Mouse (Mus musculus) embryonic facial prominence, embryonic 12.5 days (tissue): ENCODE results near the gene Gimap8. TPM values are rescaled to one million over a fixed set of nuclear protein-coding genes. Genes with fewer than 3 reads are reported as not detected.
"Not testable (repeated sequence)": the region's sequence is repeated elsewhere in the genome, so short reads cannot be mapped to it uniquely, and the experiment has no call there.

Source experiments
- ATAC-seq: fragments of 200-750 bp; cut with Nextera tagmentation; 2 replicates; pipeline ENCODE4 v1.8.0; 2017; ENCODE audit not compliant: insufficient number of reproducible peaks, insufficient read depth, low FRiP score, low TSS enrichment
- H3K27ac ChIP-seq: fragments of 300-500 bp; sonication (generic); 2 replicates; pipeline ENCODE4 v1.5.1; 2016; ENCODE audit warnings: mild to moderate bottlenecking
- H3K27me3 ChIP-seq: fragments of 300-500 bp; sonication (generic); 2 replicates; pipeline ENCODE4 v1.6.1; 2016; ENCODE audit warnings: mild to moderate bottlenecking, moderate library complexity
- H3K36me3 ChIP-seq: fragments of 300-500 bp; sonication (generic); 2 replicates; pipeline ENCODE4 v1.6.1; 2016; ENCODE audit warnings: mild to moderate bottlenecking
- H3K4me1 ChIP-seq: fragments of 300-500 bp; sonication (generic); 2 replicates; pipeline ENCODE4 v1.6.1; 2016
- H3K4me2 ChIP-seq: fragments of 300-500 bp; sonication (generic); replicated peaks from 2 replicates; pipeline ENCODE4 v1.6.1; 2016; ENCODE audit warnings: mild to moderate bottlenecking, moderate library complexity
- H3K4me3 ChIP-seq: fragments of 300-500 bp; sonication (generic); 2 replicates; pipeline ENCODE4 v1.5.1; 2016; ENCODE audit warnings: mild to moderate bottlenecking
- H3K9ac ChIP-seq: fragments of 300-500 bp; sonication (generic); 2 replicates; pipeline ENCODE4 v1.6.1; 2016; ENCODE audit warnings: mild to moderate bottlenecking, moderate library complexity
- H3K9me3 ChIP-seq: fragments of 300-500 bp; sonication (generic); 2 replicates; pipeline ENCODE4 v1.6.1; 2016; ENCODE audit warnings: mild to moderate bottlenecking, moderate library complexity
- WGBS: fragments of 180-500 bp; shearing (Covaris S2); methylation state at CpG from one replicate; pipeline ENCODE4 v1.1.7; 2016; 5-methylcytosine and 5-hydroxymethylcytosine counted together
- polyA plus RNA-seq: library from polyadenylated mRNA; unstranded; fragments of >200 nt; fragmentation: Nextera tagmentation; extraction: Ambion mirVana; gene quantifications from 2 replicates; pipeline ENCODE4 v1.2.1, GENCODE M21; 2016

Gimap8 gene
- polyA plus RNA-seq, result 0.36 and 0.74 TPM in 2 replicates

GRCm38 (mm10) chr6:48646995-48647394 is at the start of gene Gimap8:
Gene Gimap8, plus strand, starts transcription at chr6:48647234.
- ATAC-seq, result no peak
- 44% methylated on average over 3 of the region's 3 CpGs for WGBS
- H3K4me1 ChIP-seq, result no peaks in the 10 kb centered on the region
- no peak within 1 kb of the TSS for H3K27ac ChIP-seq
- no peak within 1 kb of the TSS for H3K4me2 ChIP-seq
- no peaks in the 10 kb centered on the region for H3K27me3 ChIP-seq
- H3K9me3 ChIP-seq, result no peaks in the 10 kb centered on the region
- H3K36me3 ChIP-seq, result no peaks in the 10 kb centered on the region
- no peak within 1 kb of the TSS for H3K9ac ChIP-seq
- no peak within 1 kb of the TSS for H3K4me3 ChIP-seq

GRCm38 (mm10) chr6:48600594-48600993 is 46.4 kb upstream of the Gimap8 start:
- ATAC-seq, result no peak
- no peak overlapping the region for H3K9ac ChIP-seq
- no peaks in the 10 kb centered on the region for H3K27me3 ChIP-seq
- H3K4me3 ChIP-seq, result no peak overlapping the region
- H3K4me2 ChIP-seq, result no peak overlapping the region
- peaks cover 47% of the 10 kb centered on the region for H3K36me3 ChIP-seq
- H3K27ac ChIP-seq, result no peak overlapping the region
- 86% methylated on average over 1 of the region's 1 CpGs for WGBS
- H3K9me3 ChIP-seq, result peaks cover 29% of the 10 kb centered on the region
- peaks cover 5% of the 10 kb centered on the region; the same call in 1 of the 2 replicates for H3K4me1 ChIP-seq

- no peaks in the 10 kb centered on the region for H3K27me3 ChIP-seq
- H3K4me3 ChIP-seq, result peak within 1 kb of the TSS; percentile 60
- peaks cover 5% of the 10 kb centered on the region; the same call in 1 of the 2 replicates for H3K4me1 ChIP-seq
- ATAC-seq, result peak; percentile 98
- peak within 1 kb of the TSS; percentile 71 for H3K27ac ChIP-seq
- H3K9me3 ChIP-seq, result peaks cover 21% of the 10 kb centered on the region
- H3K36me3 ChIP-seq, result peaks cover 38% of the 10 kb centered on the region
- peak within 1 kb of the TSS; percentile 81 for H3K4me2 ChIP-seq
- peak within 1 kb of the TSS; percentile 72 for H3K9ac ChIP-seq
- 6% methylated on average over 42 of the region's 42 CpGs for WGBS
Observed at GRCm38 (mm10) chr6:48601271-48602079, 45.6 kb upstream of the Gimap8 start, which contains the start of gene Zfp775. Gene Zfp775, plus strand, starts transcription at chr6:48602063.

GRCm38 (mm10) chr6:48602080-48602741 is 44.8 kb upstream of the Gimap8 start:
- Histone ChIP-seq H3K4me1 (peaks cover 5% of the 10 kb centered on the region; the same call in 1 of the 2 replicates), H3K36me3 (peaks cover 31% of the 10 kb centered on the region), H3K9me3 (peaks cover 14% of the 10 kb centered on the region), H3K4me3 (peak overlapping the region; percentile 60), H3K9ac (peak overlapping the region; percentile 72), H3K27ac (peak overlapping the region; percentile 52), H3K4me2 (peak overlapping the region; percentile 81), H3K27me3 (no peaks in the 10 kb centered on the region)
- peak; percentile 73 for ATAC-seq
- WGBS, result 4% methylated on average over 28 of the region's 28 CpGs

- ATAC-seq, result no peak
- Histone ChIP-seq H3K9me3 (no peaks in the 10 kb centered on the region), H3K4me3 (no peak overlapping the region), H3K27me3 (no peaks in the 10 kb centered on the region), H3K4me1 (no peaks in the 10 kb centered on the region), H3K4me2 (no peak overlapping the region), H3K36me3 (0 out of 2 replicates have a peak, but pooled peaks cover 6% of the 10 kb centered on the region), H3K9ac (no peak overlapping the region), H3K27ac (no peak overlapping the region)
- WGBS, result 64% methylated on average over 2 of the region's 2 CpGs
Observed at GRCm38 (mm10) chr6:48608124-48608523, 38.9 kb upstream of the Gimap8 start.

GRCm38 (mm10) chr6:48609512-48609911 is 37.5 kb upstream of the Gimap8 start:
- Histone ChIP-seq H3K4me1 (no peaks in the 10 kb centered on the region), H3K36me3 (peaks cover 16% of the 10 kb centered on the region), H3K27ac (no peak overlapping the region), H3K9ac (no peak overlapping the region), H3K4me3 (no peak overlapping the region), H3K9me3 (no peaks in the 10 kb centered on the region), H3K27me3 (no peaks in the 10 kb centered on the region), H3K4me2 (no peak overlapping the region)
- WGBS, result 71% methylated on average over 7 of the region's 7 CpGs
- ATAC-seq, result no peak

GRCm38 (mm10) chr6:48610657-48611056 is 36.4 kb upstream of the Gimap8 start:
- 79% methylated on average over 3 of the region's 3 CpGs for WGBS

GRCm38 (mm10) chr6:48613464-48613863 is 33.6 kb upstream of the Gimap8 start:
- Histone ChIP-seq H3K4me2 (no peak overlapping the region), H3K4me3 (no peak overlapping the region), H3K9me3 (no peaks in the 10 kb centered on the region), H3K27me3 (no peaks in the 10 kb centered on the region), H3K36me3 (peaks cover 14% of the 10 kb centered on the region), H3K9ac (no peak overlapping the region), H3K27ac (no peak overlapping the region), H3K4me1 (no peaks in the 10 kb centered on the region)
- 90% methylated on average over 4 of the region's 4 CpGs for WGBS
- ATAC-seq, result no peak

More at GRCm38 (mm10) chr6:48610657-48611056, 36.4 kb upstream of the Gimap8 start:
- Histone ChIP-seq H3K36me3 (peaks cover 12% of the 10 kb centered on the region), H3K4me1 (no peaks in the 10 kb centered on the region), H3K9ac (no peak overlapping the region), H3K27ac (no peak overlapping the region), H3K4me2 (no peak overlapping the region), H3K27me3 (no peaks in the 10 kb centered on the region), H3K9me3 (no peaks in the 10 kb centered on the region), H3K4me3 (no peak overlapping the region)
- no peak for ATAC-seq

- Histone ChIP-seq H3K4me3 (no peak overlapping the region), H3K4me1 (no peaks in the 10 kb centered on the region), H3K4me2 (no peak overlapping the region), H3K27me3 (no peaks in the 10 kb centered on the region), H3K9me3 (no peaks in the 10 kb centered on the region), H3K9ac (no peak overlapping the region), H3K27ac (no peak overlapping the region), H3K36me3 (peaks cover 22% of the 10 kb centered on the region)
- 89% methylated on average over 5 of the region's 5 CpGs for whole genome bisulfite sequencing
- no peak for ATAC-seq
Observed at GRCm38 (mm10) chr6:48614756-48615155, 32.3 kb upstream of the Gimap8 start.

GRCm38 (mm10) chr6:48620031-48620430 is 27.0 kb upstream of the Gimap8 start:
- Histone ChIP-seq H3K27ac (no peak overlapping the region), H3K9me3 (no peaks in the 10 kb centered on the region), H3K4me1 (no peaks in the 10 kb centered on the region), H3K9ac (no peak overlapping the region), H3K4me3 (no peak overlapping the region), H3K4me2 (no peak overlapping the region), H3K27me3 (no peaks in the 10 kb centered on the region), H3K36me3 (peaks cover 31% of the 10 kb centered on the region)
- no peak for ATAC-seq
- 94% methylated on average over 30 of the region's 30 CpGs for WGBS

GRCm38 (mm10) chr6:48622186-48622843 is 24.7 kb upstream of the Gimap8 start:
- not testable (repeated sequence) for H3K9me3 ChIP-seq, H3K4me2 ChIP-seq, H3K4me3 ChIP-seq, H3K27ac ChIP-seq, H3K9ac ChIP-seq, H3K4me1 ChIP-seq, ATAC-seq
- 87% methylated on average over 8 of the region's 8 CpGs for WGBS
- Histone ChIP-seq H3K36me3 (peaks cover 29% of the 10 kb centered on the region), H3K27me3 (peaks cover 18% of the 10 kb centered on the region)
